Mouse (Mus musculus) MEL (cell line): ENCODE results near the gene Sgpl1. TPM values are rescaled to one million over a fixed set of nuclear protein-coding genes. Genes with fewer than 3 reads are reported as not detected.

Experiments used
- DNase-seq: peaks from one replicate; pipeline ENCODE4 v3.0.0; 2011; ENCODE audit warnings: low read depth, low spot score
- H3K27ac ChIP-seq: 2 replicates; pipeline ENCODE4 v1.5.1; 2012; ENCODE audit warnings: low read depth, mild to moderate bottlenecking, control low read depth, low read length, moderate library complexity; ENCODE audit not compliant: control insufficient read depth
- H3K27me3 ChIP-seq, 2 experiments: fragments of 150-350 bp in 1 of 2; sonication (generic) in 1 of 2; 2 replicates each; pipeline ENCODE4 v1.6.1; 2012; ENCODE audit warnings: low read length in 2 of 2, mild to moderate bottlenecking in 2 of 2, improper control_type of control experiment in 1 of 2, moderate library complexity in 1 of 2; ENCODE audit not compliant: insufficient read depth in 2 of 2, control insufficient read depth in 1 of 2
- H3K36me3 ChIP-seq, 2 experiments: 2 replicates each; pipeline ENCODE4 v1.6.1; 2012 to 2014; ENCODE audit warnings: low read length in 2 of 2, improper control_type of control experiment in 1 of 2, inconsistent platforms in 1 of 2, mild to moderate bottlenecking in 1 of 2; ENCODE audit not compliant: insufficient read depth in 2 of 2, control insufficient read depth in 1 of 2
- H3K4me1 ChIP-seq, 2 experiments: fragments of 150-350 bp in 1 of 2; sonication (generic) in 1 of 2; 2 replicates each; pipeline ENCODE4 v1.6.1; 2012; ENCODE audit warnings: low read length in 2 of 2, improper control_type of control experiment in 1 of 2, mild to moderate bottlenecking in 1 of 2; ENCODE audit not compliant: insufficient read depth in 2 of 2, control insufficient read depth in 1 of 2
- H3K4me3 ChIP-seq, 2 experiments: fragments of 150-350 bp in 1 of 2; sonication (generic) in 1 of 2; 2 replicates each; pipeline ENCODE4 v1.5.1; 2012; ENCODE audit warnings: low read depth in 2 of 2, low read length in 2 of 2, mild to moderate bottlenecking in 2 of 2, moderate library complexity in 2 of 2, control low read depth in 1 of 2, improper control_type of control experiment in 1 of 2; ENCODE audit not compliant: control insufficient read depth in 1 of 2, insufficient read depth in 1 of 2
- H3K79me2 ChIP-seq: 2 replicates; pipeline ENCODE4 v1.6.1; 2012; ENCODE audit warnings: mild to moderate bottlenecking, low read length, moderate library complexity; ENCODE audit not compliant: control insufficient read depth, poor library complexity, insufficient read depth
- H3K9ac ChIP-seq: 2 replicates; pipeline ENCODE4 v1.6.1; 2012; ENCODE audit warnings: low read depth, mild to moderate bottlenecking, control low read depth, low read length, moderate library complexity; ENCODE audit not compliant: control insufficient read depth, poor library complexity, severe bottlenecking
- H3K9me3 ChIP-seq: fragments of 150-350 bp; sonication (generic); replicated peaks from 2 replicates; pipeline ENCODE4 v1.6.1; 2012; ENCODE audit warnings: mild to moderate bottlenecking, low read length, improper control_type of control experiment, moderate library complexity; ENCODE audit not compliant: insufficient read depth
- BHLHE40 ChIP-seq: IDR thresholded peaks from 2 replicates; pipeline ENCODE4 v1.6.1; 2012; ENCODE audit warnings: low read depth, mild to moderate bottlenecking, inconsistent platforms, low read length, improper control_type of control experiment, borderline replicate concordance
- CHD1 ChIP-seq: IDR thresholded peaks from 2 replicates; pipeline ENCODE4 v1.6.1; 2012; ENCODE audit warnings: low read depth, mild to moderate bottlenecking, inconsistent platforms, low read length, improper control_type of control experiment
- CHD2 ChIP-seq: IDR thresholded peaks from 2 replicates; pipeline ENCODE4 v1.6.1; 2011; ENCODE audit warnings: low read length, improper control_type of control experiment
- CTCF ChIP-seq, 3 experiments: IDR thresholded peaks in 2 of 3; conservative IDR thresholded peaks in 1 of 3; 2 replicates each; pipeline ENCODE4 v1.5.1; 2011 to 2012; ENCODE audit warnings: low read length in 3 of 3, low read depth in 2 of 3, mild to moderate bottlenecking in 2 of 3, improper control_type of control experiment in 1 of 3, inconsistent platforms in 1 of 3, mixed read lengths in 1 of 3, moderate library complexity in 1 of 3; ENCODE audit not compliant: control insufficient read depth in 1 of 3, insufficient read depth in 1 of 3, poor library complexity in 1 of 3, severe bottlenecking in 1 of 3
- E2F4 ChIP-seq: IDR thresholded peaks from 2 replicates; pipeline ENCODE4 v1.6.1; 2011; ENCODE audit warnings: low read depth, low read length, improper control_type of control experiment, borderline replicate concordance
- ELF1 ChIP-seq: IDR thresholded peaks from 2 replicates; pipeline ENCODE4 v1.6.1; 2014; ENCODE audit warnings: low read depth, mild to moderate bottlenecking, inconsistent platforms, low read length, improper control_type of control experiment, moderate library complexity
- EP300 ChIP-seq, 2 experiments: IDR thresholded peaks; 2 replicates each; pipeline ENCODE4 v1.6.1; 2011; ENCODE audit warnings: improper control_type of control experiment in 2 of 2, low read length in 2 of 2, low read depth in 1 of 2, mild to moderate bottlenecking in 1 of 2
- ETS1 ChIP-seq: IDR thresholded peaks from 2 replicates; pipeline ENCODE4 v1.6.1; 2012; ENCODE audit warnings: low read depth, mild to moderate bottlenecking, inconsistent platforms, low read length, improper control_type of control experiment, moderate library complexity
- GATA1 ChIP-seq: IDR thresholded peaks from 2 replicates; pipeline ENCODE4 v1.6.1; 2011; ENCODE audit warnings: low read depth, low read length, improper control_type of control experiment
- HCFC1 ChIP-seq: IDR thresholded peaks from 2 replicates; pipeline ENCODE4 v1.6.1; 2012; ENCODE audit warnings: low read depth, mild to moderate bottlenecking, inconsistent platforms, low read length, improper control_type of control experiment, moderate library complexity
- JUND ChIP-seq: IDR thresholded peaks from 2 replicates; pipeline ENCODE4 v1.6.1; 2011; ENCODE audit warnings: low read depth, mild to moderate bottlenecking, improper control_type of control experiment, low read length
- MEF2A ChIP-seq: IDR thresholded peaks from 2 replicates; pipeline ENCODE4 v1.6.1; 2014; ENCODE audit warnings: low read depth, mild to moderate bottlenecking, inconsistent platforms, low read length, improper control_type of control experiment; ENCODE audit not compliant: poor library complexity, insufficient replicate concordance, severe bottlenecking; ENCODE audit errors: extremely low read depth
- MXI1 ChIP-seq: IDR thresholded peaks from 2 replicates; pipeline ENCODE4 v1.6.1; 2011; ENCODE audit warnings: mild to moderate bottlenecking, low read depth, low read length, improper control_type of control experiment
- MYB ChIP-seq: IDR thresholded peaks from 2 replicates; pipeline ENCODE4 v1.6.1; 2011; ENCODE audit warnings: mild to moderate bottlenecking, low read depth, low read length, improper control_type of control experiment
- MYC ChIP-seq: IDR thresholded peaks from 2 replicates; pipeline ENCODE4 v1.6.1; 2011; ENCODE audit warnings: low read depth, mild to moderate bottlenecking, low read length, improper control_type of control experiment, moderate library complexity
- NELFE ChIP-seq: IDR thresholded peaks from 2 replicates; pipeline ENCODE4 v1.6.1; 2011; ENCODE audit warnings: low read depth, low read length, improper control_type of control experiment
- POLR2AphosphoS2 ChIP-seq: IDR thresholded peaks from 2 replicates; pipeline ENCODE4 v1.6.1; 2011; ENCODE audit warnings: low read length, improper control_type of control experiment
- POLR2AphosphoS5 ChIP-seq: IDR thresholded peaks from 2 replicates; pipeline ENCODE4 v1.6.1; 2012; ENCODE audit warnings: low read depth, borderline replicate concordance, mild to moderate bottlenecking, inconsistent platforms, low read length, moderate library complexity, mixed read lengths
- RAD21 ChIP-seq: IDR thresholded peaks from 2 replicates; pipeline ENCODE4 v1.6.1; 2011; ENCODE audit warnings: mild to moderate bottlenecking, low read depth, low read length, improper control_type of control experiment
- RCOR1 ChIP-seq: IDR thresholded peaks from 2 replicates; pipeline ENCODE4 v1.6.1; 2012; ENCODE audit warnings: low read depth, mild to moderate bottlenecking, inconsistent platforms, low read length, improper control_type of control experiment
- SIN3A ChIP-seq: IDR thresholded peaks from 2 replicates; pipeline ENCODE4 v1.6.1; 2012; ENCODE audit warnings: low read length, improper control_type of control experiment, inconsistent platforms
- SMC3 ChIP-seq: IDR thresholded peaks from 2 replicates; pipeline ENCODE4 v1.6.1; 2011; ENCODE audit warnings: low read depth, low read length, improper control_type of control experiment
- TAL1 ChIP-seq: IDR thresholded peaks from 2 replicates; pipeline ENCODE4 v1.6.1; 2012; ENCODE audit warnings: mild to moderate bottlenecking, inconsistent platforms, low read length, moderate library complexity, mixed read lengths
- TBP ChIP-seq: IDR thresholded peaks from 2 replicates; pipeline ENCODE4 v1.8.0; 2011; ENCODE audit warnings: low read depth, low read length, improper control_type of control experiment
- USF1 ChIP-seq: IDR thresholded peaks from 2 replicates; pipeline ENCODE4 v1.6.1; 2014; ENCODE audit warnings: low read depth, mild to moderate bottlenecking, inconsistent platforms, low read length, improper control_type of control experiment, moderate library complexity
- USF2 ChIP-seq, 2 experiments: IDR thresholded peaks; 2 replicates each; pipeline ENCODE4 v1.6.1; 2011 to 2012; ENCODE audit warnings: improper control_type of control experiment in 2 of 2, low read length in 2 of 2, borderline replicate concordance in 1 of 2, inconsistent platforms in 1 of 2, low read depth in 1 of 2, mild to moderate bottlenecking in 1 of 2; ENCODE audit not compliant: insufficient read depth in 1 of 2
- ZC3H11A ChIP-seq: IDR thresholded peaks from 2 replicates; pipeline ENCODE4 v1.6.1; 2012; ENCODE audit warnings: low read depth, mild to moderate bottlenecking, inconsistent platforms, low read length, improper control_type of control experiment
- ZMIZ1 ChIP-seq: IDR thresholded peaks from 2 replicates; pipeline ENCODE4 v1.6.1; 2012; ENCODE audit warnings: low read depth, mild to moderate bottlenecking, inconsistent platforms, low read length, improper control_type of control experiment, moderate library complexity
- ZNF384 ChIP-seq: IDR thresholded peaks from 2 replicates; pipeline ENCODE4 v1.6.1; 2012; ENCODE audit warnings: low read depth, mild to moderate bottlenecking, inconsistent platforms, low read length, improper control_type of control experiment
- polyA plus RNA-seq, 2 experiments: library from polyadenylated mRNA; stranded (reverse) in 1 of 2; unstranded in 1 of 2; fragments of >175 nt in 1 of 2; fragments of >200 nt in 1 of 2; gene quantifications; 2 replicates each; pipeline versions ENCODE4 v1.2.1 to v1.2.4; 2012; ENCODE audit warnings: low replicate concordance in 2 of 2, low read depth in 1 of 2; ENCODE audit not compliant: insufficient read length in 2 of 2, insufficient read depth in 1 of 2, missing spikeins in 1 of 2
- total RNA-seq: library from RNA; depleted of rRNA; stranded (reverse); fragments of 300-350 nt; gene quantifications from 2 replicates; pipeline ENCODE4 v1.2.3, GENCODE M21; 2012

Sgpl1 gene
- total and polyA plus RNA-seq, 3 experiments, result 8.7 to 11.7 TPM; not detected in 1

DNA sequence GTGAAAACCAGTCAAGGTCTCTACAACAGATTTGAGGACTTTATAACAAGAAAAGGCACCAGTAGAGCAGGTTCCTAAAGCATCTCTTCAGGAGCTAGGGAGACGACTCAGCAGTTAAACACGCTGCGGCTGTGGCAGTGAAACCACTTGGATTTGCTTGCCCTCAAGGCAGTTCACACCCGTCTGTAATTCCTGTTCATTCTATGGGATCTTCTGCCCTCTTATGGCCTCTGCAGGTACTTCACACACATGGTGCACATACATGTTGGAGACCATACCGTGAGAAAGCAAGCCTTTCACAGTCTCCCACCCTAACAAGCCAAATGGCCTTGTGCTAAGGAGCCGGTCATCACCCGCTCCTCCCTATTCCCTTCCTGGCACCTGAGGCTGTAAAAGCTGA, 90.8 kb downstream of the Sgpl1 start:
- no peaks in the 10 kb centered on the region for H3K27me3 ChIP-seq
- no peak overlapping the region for H3K9ac ChIP-seq
- no peak overlapping the region for H3K27ac ChIP-seq
- H3K9me3 ChIP-seq, result no peaks in the 10 kb centered on the region
- no peaks in the 10 kb centered on the region for H3K4me1 ChIP-seq
- TF ChIP-seq GATA1 (no peak), EP300 (IDR thresholded peaks at IDR 0.05; ENCODE audit: low read depth in 1 of 2, low read length in 2 of 2) (no peak), JUND (no peak), E2F4 (no peak), TAL1 (no peak), CTCF (IDR thresholded peaks at IDR 0.05 in 2 of 3, conservative IDR thresholded peaks at IDR 0.05 in 1 of 3; ENCODE audit: control insufficient read depth in 1 of 3, insufficient read depth in 1 of 3, low read depth in 2 of 3, low read length in 3 of 3, poor library complexity in 1 of 3, severe bottlenecking in 1 of 3) (no peak), RAD21 (no peak), ZNF384 (no peak), MEF2A (no peak), USF1 (no peak), TBP (no peak), SMC3 (no peak), ZMIZ1 (no peak), CHD2 (no peak), BHLHE40 (no peak), POLR2AphosphoS2 (no peak), POLR2AphosphoS5 (no peak), MXI1 (no peak), HCFC1 (no peak), SIN3A (no peak)
- TF ChIP-seq, all 39 proteins: peak for 0
- Histone ChIP-seq H3K4me3 (no peak overlapping the region), H3K36me3 (no peaks in the 10 kb centered on the region), H3K79me2 (no peaks in the 10 kb centered on the region)
- DNase-seq, result no peak

DNA sequence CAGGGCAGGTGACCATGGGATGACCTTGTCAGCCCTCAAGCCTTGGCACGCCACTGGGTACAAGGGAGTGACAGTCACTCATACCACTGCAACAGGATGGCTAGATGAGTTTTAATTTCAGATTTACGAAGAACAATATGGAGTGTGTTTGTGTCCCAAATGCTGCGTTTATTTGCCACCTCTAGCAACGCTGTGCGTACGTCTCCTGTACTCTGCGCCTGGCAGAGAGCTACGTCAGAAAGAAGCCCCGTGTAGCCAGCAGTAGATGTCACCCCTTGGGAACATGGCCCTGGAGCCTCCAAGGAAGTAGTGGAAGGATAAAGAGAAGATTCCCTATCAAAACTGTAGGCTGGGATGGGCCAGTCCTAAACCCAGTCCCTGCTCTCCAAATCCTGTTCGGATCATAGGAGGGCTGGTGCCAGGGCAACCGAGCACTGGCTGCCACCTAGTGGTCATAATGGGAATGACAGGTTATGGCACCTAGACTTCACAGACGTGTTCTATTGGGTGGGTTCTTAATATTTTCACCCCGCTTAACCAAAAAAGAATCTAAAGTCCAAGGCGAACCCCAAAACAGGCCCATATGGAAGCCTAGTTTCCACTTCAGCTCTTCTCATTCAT, 95.4 kb downstream of the Sgpl1 start:
- peak; percentile 50 for DNase-seq
- TF ChIP-seq ZC3H11A, result peak; percentile 38
- no peak for TF ChIP-seq BHLHE40
- TF ChIP-seq EP300 (IDR thresholded peaks at IDR 0.05; ENCODE audit: low read depth in 1 of 2, low read length in 2 of 2), result no peak
- TF ChIP-seq ZNF384, result no peak
- TF ChIP-seq MXI1, result no peak
- peak; percentile 72 for TF ChIP-seq RAD21
- TF ChIP-seq USF1, result no peak
- no peak for TF ChIP-seq NELFE
- TF ChIP-seq SMC3, result peak; percentile 79
- TF ChIP-seq MEF2A, result no peak
- no peak for TF ChIP-seq MYC
- no peak for TF ChIP-seq USF2 (IDR thresholded peaks at IDR 0.05; ENCODE audit: borderline replicate concordance in 1 of 2, insufficient read depth in 1 of 2, low read depth in 1 of 2, low read length in 2 of 2)
- peak; percentile 78 to 87 (median 79) for TF ChIP-seq CTCF (IDR thresholded peaks at IDR 0.05 in 2 of 3, conservative IDR thresholded peaks at IDR 0.05 in 1 of 3; ENCODE audit: control insufficient read depth in 1 of 3, insufficient read depth in 1 of 3, low read depth in 2 of 3, low read length in 3 of 3, poor library complexity in 1 of 3, severe bottlenecking in 1 of 3)
- TF ChIP-seq SIN3A, result no peak
- TF ChIP-seq HCFC1, result no peak
- no peak for TF ChIP-seq JUND
- TF ChIP-seq MYB, result no peak
- no peak for TF ChIP-seq ETS1
- TF ChIP-seq ZMIZ1, result no peak
- TF ChIP-seq ELF1, result no peak
- TF ChIP-seq RCOR1, result no peak
- TF ChIP-seq CHD1, result no peak
- no peak for TF ChIP-seq CHD2
- Histone ChIP-seq H3K79me2 (no peaks in the 10 kb centered on the region), H3K36me3 (no peaks in the 10 kb centered on the region), H3K9me3 (no peaks in the 10 kb centered on the region), H3K4me1 (no peaks in the 10 kb centered on the region), H3K27me3 (no peaks in the 10 kb centered on the region), H3K9ac (no peak overlapping the region), H3K4me3 (no peak overlapping the region), H3K27ac (no peak overlapping the region)
